Mouse (Mus musculus) kidney, embryonic 14.5 days (tissue): ENCODE measurements at regions not wholly inside any gene's neighbourhood (a gene's known extent, or its start where the extent isn't known, plus 50 kb on each side); places are given as distances from the start of the nearest gene placed in this dataset.

Source experiments
- ATAC-seq: fragments of 200-750 bp; cut with Nextera tagmentation; 2 replicates; pipeline ENCODE4 v1.8.0; 2017; ENCODE audit warnings: moderate number of reproducible peaks, mild to moderate bottlenecking, moderate TSS enrichment, moderate library complexity; ENCODE audit not compliant: low FRiP score, low TSS enrichment
- H3K27ac ChIP-seq: fragments of 300-500 bp; sonication (generic); 2 replicates; pipeline ENCODE4 v1.5.1; 2014; ENCODE audit warnings: low read depth, mild to moderate bottlenecking, low read length, moderate library complexity, mixed read lengths
- H3K27me3 ChIP-seq: fragments of 300-500 bp; sonication (generic); 2 replicates; pipeline ENCODE4 v1.6.1; 2014; ENCODE audit warnings: mild to moderate bottlenecking, low read length; ENCODE audit not compliant: control insufficient read depth, insufficient read depth
- H3K36me3 ChIP-seq: fragments of 300-500 bp; sonication (generic); 2 replicates; pipeline ENCODE4 v1.6.1; 2014; ENCODE audit warnings: low read length, mixed read lengths; ENCODE audit not compliant: control insufficient read depth, insufficient read depth
- H3K4me1 ChIP-seq: fragments of 300-500 bp; sonication (generic); 2 replicates; pipeline ENCODE4 v1.6.1; 2014; ENCODE audit warnings: low read length, mixed read lengths; ENCODE audit not compliant: control insufficient read depth, insufficient read depth
- H3K4me2 ChIP-seq: fragments of 300-500 bp; sonication (generic); replicated peaks from 2 replicates; pipeline ENCODE4 v1.6.1; 2014; ENCODE audit warnings: low read depth, mild to moderate bottlenecking, low read length
- H3K4me3 ChIP-seq: fragments of 300-500 bp; sonication (generic); 2 replicates; pipeline ENCODE4 v1.5.1; 2014; ENCODE audit warnings: mild to moderate bottlenecking, low read length
- H3K9ac ChIP-seq: fragments of 300-500 bp; sonication (generic); 2 replicates; pipeline ENCODE4 v1.6.1; 2014; ENCODE audit warnings: low read depth, mild to moderate bottlenecking, low read length, moderate library complexity
- H3K9me3 ChIP-seq: fragments of 300-500 bp; sonication (generic); 2 replicates; pipeline ENCODE4 v1.6.1; 2016; ENCODE audit warnings: low read length; ENCODE audit not compliant: control insufficient read depth
- WGBS: fragments of 180-500 bp; shearing (Covaris S2); extraction: QIAGEN DNeasy Blood & Tissue Kit; methylation state at CpG from one replicate; pipeline ENCODE4 v1.1.7; 2014; 5-methylcytosine and 5-hydroxymethylcytosine counted together

- Histone ChIP-seq H3K9me3 (no peaks in the 10 kb centered on the region), H3K4me1 (no peaks in the 10 kb centered on the region), H3K4me2 (no peak overlapping the region), H3K27me3 (no peaks in the 10 kb centered on the region), H3K9ac (no peak overlapping the region), H3K36me3 (no peaks in the 10 kb centered on the region), H3K27ac (no peak overlapping the region), H3K4me3 (no peak overlapping the region)
- WGBS, result 66% methylated on average over 3 of the region's 3 CpGs
- no peak for ATAC-seq
Observed at GRCm38 (mm10) chr4:10800780-10801553, 73.3 kb upstream of the 2610301B20Rik start.

- Histone ChIP-seq H3K4me1 (no peaks in the 10 kb centered on the region), H3K4me3 (no peak overlapping the region), H3K27ac (no peak overlapping the region), H3K27me3 (no peaks in the 10 kb centered on the region), H3K9me3 (no peaks in the 10 kb centered on the region), H3K36me3 (no peaks in the 10 kb centered on the region), H3K4me2 (no peak overlapping the region), H3K9ac (no peak overlapping the region)
- ATAC-seq, result no peak
- WGBS, result 25% methylated on average over 1 of the region's 1 CpGs
Observed at GRCm38 (mm10) chr4:10804735-10805134, 69.6 kb upstream of the 2610301B20Rik start.

DNA sequence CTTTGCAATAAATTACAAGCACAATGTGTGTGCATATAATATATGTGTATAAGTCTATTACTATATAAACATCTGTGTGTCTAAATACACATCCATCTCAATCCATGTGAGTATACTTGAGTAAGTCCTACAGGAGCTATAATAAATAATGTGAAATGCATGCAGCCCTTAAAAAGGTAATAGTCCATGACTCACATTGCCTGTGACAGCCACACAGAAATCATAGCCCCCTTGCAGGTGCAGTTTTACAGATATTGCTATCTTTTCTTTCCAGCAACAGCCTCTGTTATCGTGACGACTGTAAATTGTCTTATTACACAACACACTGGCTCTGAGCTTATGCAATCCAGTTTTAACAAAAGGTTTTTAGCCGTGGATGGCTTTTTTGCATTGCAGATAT is 67.0 kb upstream of the 2610301B20Rik start:
- Histone ChIP-seq H3K4me1 (no peaks in the 10 kb centered on the region), H3K36me3 (no peaks in the 10 kb centered on the region), H3K27me3 (no peaks in the 10 kb centered on the region), H3K4me3 (no peak overlapping the region), H3K9ac (no peak overlapping the region), H3K4me2 (no peak overlapping the region), H3K9me3 (no peaks in the 10 kb centered on the region), H3K27ac (no peak overlapping the region)
- 65% methylated on average over 3 of the region's 3 CpGs for WGBS
- no peak for ATAC-seq

- 81% methylated on average over 2 of the region's 2 CpGs for WGBS
- H3K9me3 ChIP-seq, result no peaks in the 10 kb centered on the region
- no peaks in the 10 kb centered on the region for H3K36me3 ChIP-seq
- no peak for ATAC-seq
- H3K27me3 ChIP-seq, result no peaks in the 10 kb centered on the region
- H3K9ac ChIP-seq, result no peak overlapping the region
- no peaks in the 10 kb centered on the region for H3K4me1 ChIP-seq
- H3K27ac ChIP-seq, result no peak overlapping the region
- H3K4me2 ChIP-seq, result no peak overlapping the region
- no peak overlapping the region for H3K4me3 ChIP-seq
Observed at GRCm38 (mm10) chr4:10812931-10813330, 61.4 kb upstream of the 2610301B20Rik start.
